Mouse (Mus musculus) liver, postnatal 0 days (tissue): ENCODE measurements around the gene Hmbs. TPM values are rescaled to one million over a fixed set of nuclear protein-coding genes. Genes with fewer than 3 reads are reported as not detected.

ENCODE experiments used
- ATAC-seq: fragments of 200-750 bp; cut with Nextera tagmentation; 2 replicates; pipeline ENCODE4 v1.8.0; 2017; ENCODE audit warnings: mild to moderate bottlenecking, moderate library complexity
- DNase-seq: peaks from one replicate; pipeline ENCODE4 v3.0.0-alpha.2; 2016
- H3K27ac ChIP-seq: fragments of 300-500 bp; sonication (generic); 2 replicates; pipeline ENCODE4 v1.5.1; 2014; ENCODE audit warnings: antibody characterized with exemption, moderate library complexity, mild to moderate bottlenecking, low read depth
- H3K27me3 ChIP-seq: fragments of 300-500 bp; sonication (generic); 2 replicates; pipeline ENCODE4 v1.6.1; 2014; ENCODE audit warnings: low read length, control low read depth, mixed read lengths; ENCODE audit not compliant: insufficient read depth
- H3K36me3 ChIP-seq: fragments of 300-500 bp; sonication (generic); replicated peaks from 2 replicates; pipeline ENCODE4 v1.6.1; 2014; ENCODE audit warnings: mild to moderate bottlenecking, control low read depth, low read length, moderate library complexity, mixed read lengths; ENCODE audit not compliant: insufficient read depth
- H3K4me1 ChIP-seq: fragments of 300-500 bp; sonication (generic); 2 replicates; pipeline ENCODE4 v1.6.1; 2014; ENCODE audit warnings: antibody characterized with exemption, mild to moderate bottlenecking, control low read depth; ENCODE audit not compliant: insufficient read depth
- H3K4me2 ChIP-seq: fragments of 300-500 bp; sonication (generic); 2 replicates; pipeline ENCODE4 v1.6.1; 2014; ENCODE audit warnings: low read depth, mild to moderate bottlenecking, low read length, moderate library complexity, mixed read lengths
- H3K4me3 ChIP-seq: fragments of 300-500 bp; sonication (generic); 2 replicates; pipeline ENCODE4 v1.5.1; 2014; ENCODE audit warnings: low read depth, low read length
- H3K9ac ChIP-seq: fragments of 300-500 bp; sonication (generic); replicated peaks from 2 replicates; pipeline ENCODE4 v1.6.1; 2014; ENCODE audit warnings: mild to moderate bottlenecking, moderate library complexity
- H3K9me3 ChIP-seq: fragments of 300-500 bp; sonication (generic); 2 replicates; pipeline ENCODE4 v1.6.1; 2016; ENCODE audit warnings: mild to moderate bottlenecking, control low read depth, low read length, mixed read lengths
- CTCF ChIP-seq: sonication (generic); IDR thresholded peaks from 2 replicates; pipeline ENCODE4 v1.5.1; 2016; ENCODE audit warnings: antibody characterized with exemption, low read depth
- EP300 ChIP-seq: IDR thresholded peaks from 2 replicates; pipeline ENCODE4 v1.6.1; 2016; ENCODE audit warnings: antibody characterized with exemption, low read depth, mild to moderate bottlenecking
- WGBS: fragments of 180-500 bp; shearing (Covaris S2); extraction: QIAGEN DNeasy Blood & Tissue Kit; methylation state at CpG from one replicate; pipeline ENCODE4 v1.1.7; 2014; ENCODE audit not compliant: insufficient replicate concordance; 5-methylcytosine and 5-hydroxymethylcytosine counted together
- microRNA-seq: library from miRNA; unstranded; fragments of <30 nt; microRNA quantifications from one replicate; pipeline ENCODE4, GENCODE M21; 2016
- polyA plus RNA-seq: library from polyadenylated mRNA; unstranded; fragments of >200 nt; fragmentation: Nextera tagmentation; extraction: Ambion mirVana; gene quantifications from 2 replicates; pipeline ENCODE4 v1.2.1, GENCODE M21; 2015

Hmbs gene
- polyA plus RNA-seq, 1 experiment from 2014 or later, result 539 TPM

- Histone ChIP-seq H3K9ac (peak overlapping the region; percentile 76), H3K4me1 (peaks cover 12% of the 10 kb centered on the region), H3K27ac (peak overlapping the region; percentile 85)
These were observed 56.5 kb downstream of the Hmbs start for GRCm38 (mm10) chr9:44287401-44288075.

GRCm38 (mm10) chr9:44287003-44287400 is 57.0 kb downstream of the Hmbs start:
- H3K27ac ChIP-seq, result peak overlapping the region; percentile 85
- H3K4me3 ChIP-seq, result peak overlapping the region; percentile 70
- TF ChIP-seq CTCF (no peak), EP300 (no peak)
- DNase-seq (peak; percentile 36), ATAC-seq (no peak)
- H3K4me2 ChIP-seq, result peak overlapping the region; percentile 77
- H3K4me1 ChIP-seq, result peaks cover 12% of the 10 kb centered on the region
- 9% methylated on average over 11 of the region's 11 CpGs for WGBS
- peak overlapping the region; percentile 76 for H3K9ac ChIP-seq
- H3K36me3 ChIP-seq, result peaks cover 13% of the 10 kb centered on the region
- no peaks in the 10 kb centered on the region for H3K9me3 ChIP-seq
- H3K27me3 ChIP-seq, result peaks cover 17% of the 10 kb centered on the region; the same call in 1 of the 2 replicates

More at GRCm38 (mm10) chr9:44287401-44288075, 56.5 kb downstream of the Hmbs start:
- H3K27me3 ChIP-seq, result peaks cover 17% of the 10 kb centered on the region; the same call in 1 of the 2 replicates
- ATAC-seq (peak; percentile 44), DNase-seq (peak; percentile 59)
- no peak for TF ChIP-seq EP300
- no peak for TF ChIP-seq CTCF
- H3K9me3 ChIP-seq, result no peaks in the 10 kb centered on the region
- peaks cover 17% of the 10 kb centered on the region for H3K36me3 ChIP-seq
- WGBS, result 4% methylated on average over 37 of the region's 47 CpGs
- H3K4me2 ChIP-seq, result peak overlapping the region; percentile 77
- peak overlapping the region; percentile 70 for H3K4me3 ChIP-seq

Small RNA genes lying within 50 kb of the gene (microRNA-seq; reads per million reads assigned to microRNA genes)
- gene Gm44335, result not detected

Other genes with a start within 250 kb of the Hmbs start
- not detected in 2 replicates for gene Mfrp, start 242.5 kb downstream of the Hmbs start, polyA plus RNA-seq
- gene C1qtnf5, start 237.0 kb downstream of the Hmbs start, polyA plus RNA-seq, result 1.0 and 1.3 TPM in 2 replicates
- not detected in 2 replicates for gene Gm49380, start 230.7 kb downstream of the Hmbs start, polyA plus RNA-seq
- gene Rnf26, start 230.7 kb downstream of the Hmbs start, polyA plus RNA-seq, result 17.9 and 18.8 TPM in 2 replicates
- gene Mcam, start 209.8 kb downstream of the Hmbs start, polyA plus RNA-seq, result 4.2 and 4.5 TPM in 2 replicates
- 3.1 and 4.0 TPM in 2 replicates for gene Cbl, start 110.2 kb downstream of the Hmbs start, polyA plus RNA-seq
- gene Ccdc153, start 103.6 kb downstream of the Hmbs start, polyA plus RNA-seq, result not detected in 2 replicates
- 0.08 TPM in 1 of 2 replicates, not detected in the other for gene Pdzd3, start 92.8 kb downstream of the Hmbs start, polyA plus RNA-seq
- 4.6 and 5.6 TPM in 2 replicates for gene Nlrx1, start 75.6 kb downstream of the Hmbs start, polyA plus RNA-seq
- gene Abcg4, start 55.6 kb downstream of the Hmbs start, polyA plus RNA-seq, result 4.2 TPM in 2 replicates
- gene Hinfp, start 38.6 kb downstream of the Hmbs start, polyA plus RNA-seq, result 4.5 and 6.3 TPM in 2 replicates
- 10.1 and 11.4 TPM in 2 replicates for gene C2cd2l, start 23.9 kb downstream of the Hmbs start, polyA plus RNA-seq
- 19.0 and 19.4 TPM in 2 replicates for gene Dpagt1, start 18.2 kb downstream of the Hmbs start, polyA plus RNA-seq
- 152 and 164 TPM in 2 replicates for gene H2afx, start 9.5 kb downstream of the Hmbs start, polyA plus RNA-seq
- 12.1 and 13.3 TPM in 2 replicates for gene Vps11, start 17.4 kb upstream of the Hmbs start, polyA plus RNA-seq
- 5.2 and 6.6 TPM in 2 replicates for gene Hyou1, start 35.3 kb upstream of the Hmbs start, polyA plus RNA-seq
- gene Slc37a4, start 52.6 kb upstream of the Hmbs start, polyA plus RNA-seq, result 178 and 188 TPM in 2 replicates
- 1,409 and 1,489 TPM in 2 replicates for gene Rps25, start 62.9 kb upstream of the Hmbs start, polyA plus RNA-seq
- 48.0 and 50.4 TPM in 2 replicates for gene Trappc4, start 63.4 kb upstream of the Hmbs start, polyA plus RNA-seq
- 11.8 and 12.5 TPM in 2 replicates for gene Ccdc84, start 74.3 kb upstream of the Hmbs start, polyA plus RNA-seq
- gene Foxr1, start 96.9 kb upstream of the Hmbs start, polyA plus RNA-seq, result not detected in 2 replicates
- not detected in 2 replicates for gene Upk2, start 110.7 kb upstream of the Hmbs start, polyA plus RNA-seq
- gene Bcl9l, start 138.6 kb upstream of the Hmbs start, polyA plus RNA-seq, result 2.0 and 2.2 TPM in 2 replicates
- gene Cxcr5, start 217.6 kb upstream of the Hmbs start, polyA plus RNA-seq, result 0.32 and 0.55 TPM in 2 replicates